Mouse (Mus musculus): ENCODE measurements around the gene Supt4a.

Supt4a gene

DNA sequence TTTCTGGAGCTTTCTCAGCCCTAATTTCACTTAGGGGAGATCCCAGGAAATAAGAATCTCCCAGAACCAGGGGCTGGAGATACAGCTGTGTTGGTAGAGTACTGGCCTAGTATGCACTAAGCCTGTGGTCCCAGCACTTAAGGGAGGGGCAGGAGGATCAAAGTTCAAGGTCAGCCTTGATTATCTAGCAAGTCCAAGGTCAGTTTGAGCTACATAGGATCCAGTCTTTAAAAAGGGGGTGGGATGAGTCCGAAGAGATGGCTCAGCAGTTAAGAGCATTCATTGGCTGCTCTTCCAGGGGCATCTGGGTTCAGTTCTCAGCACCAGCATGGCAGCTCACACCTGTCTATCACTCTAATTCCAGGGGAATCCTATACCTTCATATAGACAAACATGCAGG is 15.0 kb downstream of the Supt4a start:
- no peak for DNase-seq

DNA sequence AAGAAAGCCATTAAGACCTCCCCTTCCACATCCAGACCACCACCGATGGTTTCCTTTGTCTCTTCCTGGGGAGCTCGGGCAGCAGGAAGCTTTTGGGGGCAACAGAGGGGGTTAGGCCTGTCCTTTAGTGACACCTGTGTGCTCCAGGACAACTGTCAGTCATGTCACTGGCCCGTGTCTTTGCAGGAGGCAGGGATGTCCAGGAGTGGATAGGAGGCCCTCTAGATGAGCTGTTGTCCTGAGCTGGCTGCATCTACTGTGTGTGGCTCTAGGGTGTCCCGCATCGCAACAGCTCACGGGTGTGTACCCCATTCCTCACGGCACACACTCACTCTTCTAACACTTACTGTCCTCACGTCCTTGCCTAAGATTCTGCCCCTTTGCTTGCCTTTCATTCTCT is 15.9 kb downstream of the Supt4a start:
- no peak for DNase-seq

DNA sequence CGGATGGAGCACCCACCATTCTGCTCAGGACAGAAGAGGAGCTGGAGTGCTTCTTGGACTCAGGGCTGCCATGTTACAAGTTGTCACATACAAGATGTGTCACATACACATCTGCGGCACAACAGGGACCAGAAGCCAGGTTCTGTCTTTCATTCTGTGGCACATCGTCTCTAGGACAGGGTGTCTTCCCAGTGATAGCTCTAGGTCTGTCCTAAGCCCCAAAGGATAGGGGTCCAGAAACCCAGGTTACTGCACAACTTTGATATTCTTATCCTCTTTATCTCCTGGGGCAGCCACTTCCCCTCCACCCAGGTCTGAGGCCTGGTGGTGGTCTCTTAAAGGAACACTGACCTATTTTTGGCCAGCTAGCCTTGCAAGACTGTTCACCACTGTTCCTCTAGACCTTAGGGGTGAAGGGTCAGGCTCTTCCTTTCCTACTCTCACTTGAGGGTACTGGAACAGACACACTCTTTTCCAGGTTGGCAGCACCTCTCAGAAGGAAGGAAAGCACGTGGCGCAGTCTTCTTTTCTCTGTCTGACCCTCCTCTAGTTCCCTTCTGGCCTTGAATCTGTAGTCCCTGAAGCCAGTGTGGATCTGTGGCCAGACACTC is 16.6 kb downstream of the Supt4a start:
- no peak for DNase-seq

DNA sequence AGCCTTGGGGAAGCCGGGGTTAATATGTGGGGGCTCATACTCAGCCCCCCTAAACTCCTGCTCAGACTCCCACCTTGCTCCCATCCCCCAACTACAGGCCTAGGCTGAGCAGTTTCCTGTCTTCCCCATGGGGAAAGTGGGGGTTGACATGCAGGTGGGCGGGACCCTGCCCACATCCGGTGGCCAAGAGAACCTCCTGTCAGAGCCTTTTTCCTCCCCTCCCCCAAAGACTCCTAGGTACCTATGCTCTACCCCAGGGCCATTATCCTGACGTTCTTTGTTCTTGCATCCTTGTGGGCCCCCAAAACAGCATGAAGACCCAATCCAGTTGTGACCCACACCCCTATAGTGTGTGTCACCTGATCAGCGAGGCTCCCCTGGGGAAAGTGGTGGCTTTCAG is 17.3 kb downstream of the Supt4a start:
- DNase-seq: peak; percentile 93

DNA sequence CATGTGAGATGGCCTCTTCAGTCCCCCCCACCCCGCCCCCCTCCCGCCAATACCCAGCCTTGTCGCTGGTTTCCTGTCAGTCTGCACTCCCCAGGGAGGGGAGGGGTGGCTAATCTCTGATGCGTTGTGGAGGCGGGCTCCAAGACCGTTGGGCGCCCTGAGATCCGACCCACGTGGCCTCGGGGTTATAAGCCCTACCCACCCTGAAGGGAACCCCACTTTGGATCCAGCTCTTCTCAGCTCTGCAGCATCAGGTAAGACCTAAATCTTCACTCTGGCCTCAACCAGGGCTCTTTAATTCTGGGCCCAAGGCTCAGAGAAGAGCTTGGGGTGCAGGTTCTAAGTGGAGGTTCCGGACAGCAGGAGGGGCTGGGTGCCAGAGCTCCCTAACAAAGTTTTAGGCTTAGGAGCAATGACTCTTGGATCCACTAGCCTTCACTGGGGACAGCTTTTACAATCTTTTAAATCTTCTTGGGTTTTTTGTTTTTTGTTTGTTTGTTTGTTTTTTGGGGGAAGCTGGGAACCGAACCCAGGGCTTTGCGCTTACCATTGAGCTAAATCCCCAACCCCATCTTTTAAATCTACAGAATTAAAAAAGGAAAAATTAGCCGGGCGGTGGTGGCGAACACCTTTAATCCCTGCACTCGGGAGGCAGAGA is 18.1 kb downstream of the Supt4a start:
- peak; percentile 99 for DNase-seq

DNA sequence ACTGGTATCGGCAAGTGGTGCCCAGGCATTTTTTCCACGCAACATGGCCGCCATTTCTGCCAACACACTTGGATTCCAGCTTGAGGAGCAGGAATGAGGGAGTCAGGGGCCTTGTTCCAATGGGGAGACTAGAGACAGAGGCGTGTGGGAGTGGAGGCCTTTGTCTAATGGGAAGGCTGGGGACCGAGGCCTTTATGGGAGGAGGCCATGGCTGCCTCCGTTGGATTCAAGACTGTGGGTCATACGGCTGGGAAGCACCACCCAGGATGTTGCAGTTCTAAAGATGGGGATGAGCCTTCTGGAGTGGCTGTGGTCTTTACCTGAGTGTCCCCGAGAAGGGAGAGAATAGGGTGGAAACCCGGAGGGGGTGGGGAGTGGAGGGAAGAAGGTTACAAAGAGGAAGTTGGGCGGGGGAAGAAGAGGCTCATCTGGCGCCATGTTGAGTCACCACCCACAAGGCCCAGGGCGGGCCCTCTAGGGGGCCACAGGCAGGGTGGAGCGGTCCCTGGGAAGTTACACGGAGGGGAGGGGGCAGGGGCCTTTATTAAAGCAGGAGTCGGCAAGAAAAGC is 19.0 kb downstream of the Supt4a start:
- DNase-seq: peak; percentile 98

DNA sequence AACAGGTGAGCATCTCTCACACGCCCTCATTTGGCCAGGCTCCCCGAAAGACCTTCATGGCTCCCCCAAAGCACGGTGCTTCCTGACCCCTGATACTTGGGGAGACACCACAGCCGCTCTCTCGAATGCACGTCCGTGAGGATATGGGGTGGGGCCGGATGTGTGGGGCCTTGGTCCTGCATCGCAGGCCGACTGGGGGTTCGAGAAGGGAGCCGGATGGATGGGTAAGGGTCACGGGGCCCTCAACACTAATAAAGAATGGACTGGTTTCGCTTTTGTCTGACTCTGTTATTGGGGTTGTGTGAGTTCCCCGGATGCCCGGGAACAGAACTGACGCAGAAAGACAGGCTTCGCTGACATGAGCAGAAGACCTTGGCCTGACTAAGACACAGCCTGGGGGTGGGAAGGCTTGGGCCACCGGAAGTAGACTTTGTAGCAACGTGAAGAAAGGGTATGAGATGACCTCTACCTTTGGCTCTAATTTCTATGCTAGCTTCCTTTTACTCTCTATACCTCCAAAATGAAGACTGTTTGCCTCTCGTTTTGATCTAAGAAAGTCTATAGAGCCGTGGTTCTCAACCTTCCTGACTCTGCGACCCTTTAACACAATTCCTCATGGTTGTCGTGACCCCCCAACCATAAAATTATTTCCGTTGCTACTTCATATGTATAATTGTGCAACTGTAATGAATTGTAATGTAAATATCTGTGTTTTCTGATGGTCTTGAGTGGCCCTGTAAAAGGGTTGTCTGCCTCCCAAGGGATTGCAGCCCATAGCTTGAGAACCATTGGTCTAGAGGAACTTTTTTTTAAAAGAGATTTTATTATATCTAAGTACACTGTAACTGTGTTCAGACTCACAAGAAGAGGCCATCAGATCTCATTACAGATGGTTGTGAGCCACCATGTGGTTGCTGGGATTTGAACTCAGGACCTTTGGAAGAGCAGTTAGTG is 19.9 kb downstream of the Supt4a start:
- DNase-seq: peak; percentile 93

DNA sequence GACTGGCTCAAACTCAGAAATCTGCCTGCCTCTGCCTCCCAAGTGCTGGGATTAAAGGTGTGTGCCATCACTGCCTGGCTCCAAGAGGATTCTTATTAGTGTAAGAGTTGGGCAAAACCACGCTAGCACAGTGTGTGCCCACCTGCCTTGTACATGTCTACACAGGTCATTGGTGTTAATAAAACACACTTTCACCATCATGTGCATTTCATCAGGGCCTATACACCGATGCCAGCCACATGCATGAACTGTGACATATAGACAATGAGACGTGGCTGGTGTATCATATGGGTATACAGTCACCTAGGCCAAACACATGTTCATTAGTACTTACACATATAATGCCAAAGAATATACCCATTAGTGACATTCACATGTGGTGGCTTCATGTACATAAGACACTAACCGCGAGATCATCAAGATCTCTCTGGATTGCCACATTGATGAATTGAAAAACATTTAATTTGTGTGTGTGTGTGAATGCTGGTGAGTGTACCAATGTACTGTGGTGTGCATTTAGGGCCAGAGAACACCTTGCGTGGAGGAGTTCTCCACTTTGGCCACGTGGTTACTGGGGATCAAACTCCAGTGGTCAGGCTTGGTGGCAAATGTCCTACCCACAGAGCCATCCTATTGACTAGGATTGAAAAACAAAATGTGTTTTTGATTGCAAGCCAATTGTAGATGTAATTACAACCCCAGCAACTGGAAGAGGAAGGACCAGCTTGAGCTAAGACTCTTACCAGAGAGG is 21.0 kb downstream of the Supt4a start:
- no peak for DNase-seq

DNA sequence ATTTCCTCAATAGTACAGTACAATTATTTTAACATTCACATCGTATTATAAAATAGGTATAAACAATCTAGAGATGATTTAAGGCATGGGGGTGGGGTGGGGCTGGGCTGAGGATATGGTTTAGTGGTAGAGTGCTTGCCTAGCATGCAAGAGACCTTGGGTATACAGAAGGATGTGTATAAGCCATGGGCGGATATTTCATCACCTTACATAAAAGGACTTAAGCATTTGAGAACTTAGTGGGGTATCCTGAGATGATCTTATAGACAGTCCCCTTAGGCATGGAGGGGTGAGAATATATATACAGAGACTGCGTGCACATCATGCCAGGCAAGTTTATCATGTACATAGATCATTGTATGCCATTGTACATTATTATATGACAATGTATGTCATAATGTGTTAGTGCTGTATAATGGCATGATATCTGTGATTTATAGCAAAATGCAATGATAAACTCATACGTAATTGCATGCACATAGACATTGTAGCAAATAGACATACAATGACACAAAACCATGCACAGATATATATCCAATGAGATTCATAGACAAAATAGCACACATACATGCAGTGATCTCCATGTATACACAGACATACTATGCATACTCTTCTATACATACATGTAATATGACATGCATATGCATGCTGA is 21.7 kb downstream of the Supt4a start:
- no peak for DNase-seq

DNA sequence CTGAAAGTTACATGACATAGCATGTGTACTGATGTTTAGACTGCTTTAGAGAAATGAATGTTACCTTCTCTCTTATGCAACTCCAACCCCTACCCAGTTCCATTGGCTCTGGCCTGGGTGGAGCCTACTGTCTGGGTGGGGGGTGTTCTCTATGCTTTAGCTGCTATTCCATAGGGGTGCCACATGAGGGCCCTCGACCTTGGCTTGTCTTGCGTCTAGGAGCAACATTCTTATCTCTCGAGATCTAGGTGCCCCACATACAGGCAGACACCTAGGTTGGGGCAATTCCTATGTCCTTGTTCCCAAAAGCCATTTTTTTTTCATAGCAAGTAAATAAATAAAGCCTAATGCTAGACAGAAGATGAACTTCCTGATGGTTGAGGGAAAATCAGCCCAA is 22.3 kb downstream of the Supt4a start:
- no peak for DNase-seq

DNA sequence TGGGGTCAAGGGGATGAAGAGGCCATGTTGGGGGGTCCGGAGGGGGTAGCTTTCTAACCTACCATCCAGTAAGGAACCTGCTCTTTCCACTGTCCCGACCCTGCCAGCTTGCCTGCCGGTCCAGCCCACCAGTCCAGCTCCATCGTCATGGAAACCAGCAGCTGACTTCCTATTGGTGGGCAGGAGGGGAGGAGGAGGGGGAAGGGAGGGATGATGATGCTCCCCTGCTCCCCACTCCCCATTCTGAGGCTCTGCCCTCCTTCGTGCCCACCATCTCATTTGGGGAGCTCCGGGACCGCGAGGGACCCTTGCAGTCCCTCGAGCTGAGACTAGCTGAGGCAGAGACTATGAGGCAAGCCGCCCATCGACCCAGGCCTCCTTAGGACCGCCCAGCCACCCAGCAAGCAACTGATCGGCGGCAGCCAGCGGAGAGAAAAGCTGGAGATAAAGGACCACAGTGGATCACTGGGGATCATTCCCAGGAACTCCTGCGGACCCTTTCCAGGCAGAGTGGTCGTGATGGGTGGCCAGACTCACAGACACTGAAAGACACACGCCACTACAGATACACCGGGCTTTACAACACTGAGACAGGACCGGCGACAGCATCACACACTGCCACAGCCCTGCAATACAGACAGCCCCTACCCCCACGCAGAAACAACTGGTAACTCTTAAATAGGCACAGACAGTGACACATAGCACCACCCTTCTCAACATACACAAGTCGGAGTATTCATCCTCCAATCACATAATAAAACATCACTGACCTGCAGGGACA is 23.1 kb downstream of the Supt4a start, which contains the start of gene Tspoap1:
Tspoap1 (plus strand) TSS at position 241 of the 781 bp plus-strand sequence.
- DNase-seq: no peak

DNA sequence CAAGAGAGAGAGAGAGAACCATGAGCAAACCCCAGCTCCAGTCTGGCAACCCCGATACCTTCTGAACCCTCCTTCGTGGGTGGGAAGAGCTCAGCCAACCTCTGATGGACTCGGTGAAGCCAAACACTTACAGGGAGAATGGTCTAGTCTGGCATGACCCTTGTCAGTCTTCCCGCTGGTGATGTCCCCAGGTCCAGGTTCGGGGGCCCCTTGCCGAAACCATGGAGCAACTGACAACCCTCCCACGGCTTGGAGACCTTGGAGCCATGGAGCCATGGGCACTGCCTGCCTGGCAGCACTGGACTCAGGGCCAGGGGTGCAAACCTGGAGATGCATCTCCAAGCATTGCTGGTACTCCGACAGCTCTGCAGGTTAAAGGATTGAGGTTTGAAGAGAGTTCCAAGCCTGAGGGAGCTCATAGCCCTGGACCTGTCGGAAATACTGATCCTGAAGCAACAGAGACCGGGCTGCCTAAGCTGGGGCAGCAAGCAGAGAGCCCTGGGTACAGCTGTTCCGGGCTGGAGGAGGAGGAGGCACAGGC is 23.9 kb downstream of the Supt4a start:
- DNase-seq: no peak

DNA sequence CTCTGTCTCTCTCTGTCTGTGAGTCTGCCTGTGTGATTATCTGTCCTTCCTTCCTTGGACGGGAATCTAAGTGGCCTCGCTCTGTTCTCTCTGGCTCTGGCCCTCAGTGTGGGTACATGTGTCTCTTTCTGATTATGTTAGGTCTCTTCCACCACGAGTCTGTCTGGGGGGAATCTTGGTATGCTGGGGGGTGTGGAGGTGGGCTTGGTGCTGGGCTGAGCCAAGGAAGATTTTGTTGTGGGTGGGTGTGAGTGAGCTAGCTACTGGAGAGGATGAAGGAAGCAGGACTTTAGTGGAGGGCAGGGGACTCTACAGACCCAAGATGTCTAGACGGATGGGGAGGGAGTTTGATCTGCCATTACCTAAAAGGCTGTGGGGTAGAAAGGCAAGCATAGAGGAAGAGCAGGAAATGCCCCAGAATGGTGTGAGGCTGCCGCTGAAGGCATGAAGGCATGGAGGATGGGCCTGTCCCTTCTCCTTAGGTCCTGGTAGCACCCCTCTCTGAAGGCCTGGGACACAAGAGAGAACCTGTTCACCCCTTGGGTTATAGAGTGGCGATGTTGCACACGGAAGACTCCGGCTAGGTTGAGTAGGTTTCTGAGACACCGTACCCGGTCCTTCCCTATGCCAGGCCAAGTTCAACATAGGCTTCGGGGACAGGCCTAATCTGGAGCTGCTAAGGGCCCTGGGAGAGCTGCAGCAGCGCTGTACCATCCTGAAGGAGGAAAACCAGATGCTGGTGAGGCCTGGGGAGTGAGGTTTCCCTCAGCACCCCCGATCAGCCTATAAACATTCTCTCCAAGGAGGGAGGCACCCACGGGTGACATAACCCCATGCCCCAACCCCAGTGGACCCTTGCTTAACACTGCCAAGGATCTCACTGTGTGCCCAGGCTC is 24.7 kb downstream of the Supt4a start:
- no peak for DNase-seq

DNA sequence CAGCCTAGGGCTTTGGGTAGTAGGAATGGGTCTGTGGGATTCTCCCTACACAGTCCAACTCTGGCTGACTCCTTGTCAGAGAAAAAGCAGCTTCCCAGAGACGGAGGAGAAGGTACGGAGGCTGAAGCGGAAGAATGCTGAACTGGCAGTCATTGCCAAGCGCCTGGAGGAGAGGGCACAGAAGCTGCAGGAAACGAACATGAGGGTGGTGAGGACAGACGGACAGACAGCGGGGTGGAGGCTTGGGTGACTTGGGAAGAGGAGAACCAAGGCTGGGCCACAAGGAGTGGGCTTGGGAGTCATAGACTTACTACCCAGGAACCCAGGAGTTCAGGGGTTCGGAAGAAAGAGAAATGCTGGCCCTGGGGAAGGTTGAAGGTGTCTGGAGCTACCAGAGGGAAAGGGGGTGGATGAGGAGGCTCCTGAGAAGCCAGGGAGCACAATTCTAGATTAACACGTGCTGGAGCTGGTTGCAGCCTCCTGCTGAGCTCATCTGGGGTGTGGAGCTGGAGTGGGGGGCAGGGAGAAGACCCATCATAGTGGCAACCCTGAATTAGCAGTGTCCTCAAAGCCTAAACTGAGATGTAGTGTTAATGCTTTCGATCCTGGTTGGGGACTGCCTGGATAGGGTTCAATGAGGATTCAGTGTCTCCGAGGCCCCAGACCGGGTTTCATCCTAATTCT is 25.5 kb downstream of the Supt4a start:
- no peak for DNase-seq

DNA sequence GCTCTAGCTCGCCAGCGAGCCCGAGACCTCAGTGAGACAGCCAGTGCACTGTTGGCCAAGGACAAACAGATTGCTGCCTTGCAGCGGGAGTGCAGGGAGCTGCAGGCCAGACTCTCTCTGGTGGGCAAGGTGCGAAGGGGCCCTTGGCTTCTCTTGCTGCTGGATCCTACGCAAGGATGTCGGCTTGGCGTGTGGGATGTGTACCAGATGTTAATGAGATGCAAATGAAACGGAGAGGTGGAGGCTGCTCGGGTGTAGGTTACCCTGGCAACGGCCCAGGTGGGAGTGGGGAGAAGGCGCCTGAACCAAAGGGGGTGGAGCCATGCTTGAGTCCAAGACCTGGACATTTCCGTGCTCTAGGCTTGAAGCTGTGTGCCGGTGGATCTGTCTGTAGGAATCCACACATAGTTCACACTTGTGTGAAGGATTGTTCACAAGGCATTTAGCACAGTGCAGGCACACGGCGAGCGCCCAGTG is 26.2 kb downstream of the Supt4a start:
- DNase-seq: no peak

DNA sequence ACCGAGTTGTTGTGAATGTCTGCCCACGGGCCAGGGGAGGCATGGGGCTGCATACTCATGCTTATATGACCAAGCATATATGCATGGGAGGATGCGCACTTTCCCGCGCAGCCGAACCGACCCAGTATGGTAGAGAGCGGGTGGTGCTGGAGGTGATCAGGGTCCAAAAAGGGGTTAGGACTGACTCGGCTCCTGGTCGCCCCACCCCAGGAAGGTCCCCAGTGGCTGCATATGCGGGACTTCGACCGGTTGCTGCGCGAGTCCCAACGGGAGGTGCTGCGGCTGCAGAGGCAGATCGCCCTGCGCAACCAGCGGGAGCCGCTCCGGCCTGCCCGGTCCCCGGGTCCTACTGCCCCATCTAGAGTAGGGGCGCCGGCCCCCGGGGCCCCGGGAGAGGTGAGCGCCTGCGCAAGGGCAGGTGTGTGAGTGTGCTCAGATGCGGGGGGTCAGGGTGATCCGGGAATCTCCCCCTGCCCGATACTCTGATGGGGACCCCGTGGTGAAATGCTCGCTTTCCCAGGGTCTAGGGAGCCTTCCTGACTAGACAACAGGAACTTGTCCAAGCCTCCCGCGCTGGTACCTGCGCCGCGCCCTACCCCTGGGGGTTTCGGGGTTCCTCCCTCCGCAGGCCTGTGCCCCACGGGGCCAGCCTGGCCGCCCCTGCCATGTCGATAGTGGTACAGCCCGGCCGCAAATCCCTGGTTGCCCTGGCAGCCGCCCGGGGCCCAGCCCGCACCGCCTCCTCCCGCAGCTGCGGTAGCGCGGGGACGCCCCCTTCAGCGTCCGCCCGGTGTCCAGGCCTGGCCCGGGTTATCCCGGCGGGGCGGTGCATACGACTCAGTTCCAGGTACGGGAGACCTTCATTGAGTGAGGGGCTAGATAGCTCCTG is 26.9 kb downstream of the Supt4a start:
- DNase-seq: no peak

DNA sequence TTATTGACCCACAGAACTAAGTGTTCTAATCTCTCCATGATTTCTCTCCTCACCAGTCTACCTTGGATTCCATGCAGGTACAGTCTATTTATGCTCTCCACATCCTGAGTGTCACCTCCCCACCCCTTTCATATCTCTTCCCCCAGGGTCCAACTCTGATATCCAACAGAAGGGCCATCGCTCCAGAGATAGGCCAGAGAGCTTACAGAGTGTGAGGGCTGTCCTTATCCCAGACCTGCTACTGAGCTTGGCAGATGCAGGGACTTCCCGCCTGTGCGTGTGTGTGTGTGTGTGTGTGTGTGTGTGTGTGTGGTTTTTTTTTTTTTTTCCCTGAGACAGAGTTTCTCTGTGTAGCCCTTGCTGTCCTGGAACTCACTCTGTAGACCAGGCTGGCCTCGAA is 31.4 kb downstream of the Supt4a start:
- DNase-seq: no peak

DNA sequence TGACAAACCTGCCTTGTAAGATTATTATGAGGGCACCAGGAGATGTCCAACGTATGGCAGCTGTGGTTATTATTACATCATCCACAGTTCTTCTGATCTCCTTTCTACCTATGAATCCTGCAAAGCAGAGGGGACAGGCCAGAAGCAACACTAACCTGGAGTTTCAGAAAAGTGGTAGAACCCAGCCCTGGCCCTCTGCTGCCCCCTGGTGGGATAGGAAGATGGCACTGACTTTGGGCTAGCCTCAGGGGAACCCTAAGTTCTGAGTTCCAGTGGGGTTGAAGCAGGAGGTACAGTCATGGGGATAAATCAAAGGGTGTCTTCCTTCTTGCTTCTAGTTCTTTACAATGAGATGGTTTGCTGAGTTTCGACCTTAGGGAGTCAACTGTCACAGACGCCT is 33.6 kb downstream of the Supt4a start:
- no peak for DNase-seq

Data from heart, adult 11 months (tissue).